Mouse (Mus musculus): ENCODE data around the gene Ddx42.

- TF ChIP-seq CTCF (IDR thresholded peaks at IDR 0.05; ENCODE audit: low read depth) (no peak), EP300 (IDR thresholded peaks at IDR 0.05; ENCODE audit: low read depth) (no peak)
These were observed 32.6 kb downstream of the Ddx42 start for GRCm38 (mm10) chr11:106249326-106249725.

All from heart, postnatal 0 days (tissue).